Mouse (Mus musculus): ENCODE data around the gene Rpl19.

Rpl19 gene

GRCm38 (mm10) chr11:98057466-98057865 is 31.0 kb downstream of the Rpl19 start:
- DNase-seq: no peak

- DNase-seq: no peak
Measured at GRCm38 (mm10) chr11:98057998-98058397, 31.5 kb downstream of the Rpl19 start.

- no peak for DNase-seq
Measured at GRCm38 (mm10) chr11:98059662-98060061, 33.2 kb downstream of the Rpl19 start.

GRCm38 (mm10) chr11:98060104-98060692 is 33.7 kb downstream of the Rpl19 start:
- no peak for DNase-seq

- DNase-seq: no peak
Measured at GRCm38 (mm10) chr11:98061441-98061840, 34.9 kb downstream of the Rpl19 start.

GRCm38 (mm10) chr11:98061904-98062562 is 35.5 kb downstream of the Rpl19 start:
- peak; percentile 61 for DNase-seq

- DNase-seq: no peak
Measured at GRCm38 (mm10) chr11:98066201-98066600, 39.7 kb downstream of the Rpl19 start.

GRCm38 (mm10) chr11:98067255-98067654 is 40.7 kb downstream of the Rpl19 start:
- DNase-seq: no peak

GRCm38 (mm10) chr11:98073442-98073841 is 46.9 kb downstream of the Rpl19 start:
- no peak for DNase-seq

GRCm38 (mm10) chr11:98075195-98075808 is 48.8 kb downstream of the Rpl19 start:
- peak; percentile 97 for DNase-seq

GRCm38 (mm10) chr11:98077086-98077485 is 50.6 kb downstream of the Rpl19 start:
- no peak for DNase-seq
